ENCODE assay signal across 45 mouse cellular contexts in the genomic region with DNA sequence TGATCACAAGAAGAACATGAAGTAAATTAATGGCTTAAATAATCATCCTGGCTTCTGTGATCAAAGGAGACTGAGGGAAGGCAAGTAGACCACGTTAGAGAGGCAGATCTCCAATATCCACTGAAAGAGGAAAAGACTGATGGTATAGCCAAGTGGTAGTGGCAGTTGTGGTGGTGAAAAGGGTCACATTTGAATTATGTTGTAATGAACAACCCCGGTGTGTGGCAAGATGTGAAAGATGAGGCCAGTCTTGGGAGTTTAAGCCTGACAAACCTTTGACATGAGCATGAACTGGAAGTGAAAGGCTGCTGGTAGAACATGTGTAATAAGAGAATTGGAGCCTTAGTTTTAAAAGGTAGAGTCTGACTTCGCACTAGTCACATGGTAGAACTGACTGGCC. TPM values are rescaled to one million over a fixed set of nuclear protein-coding genes. Genes with fewer than 3 reads are reported as not detected.
"Had no signal": no experiment of that assay in that cellular context is flagged by ENCODE, and none has a peak within 500 bp of the region (broad histone marks: within the 10 kb centered on the region; RNA-seq: fewer than 3 reads in every experiment).

No protein-coding gene starts in this region.

- DNase-seq: heart, postnatal 10 days; heart, postnatal 14 days; heart, postnatal 36 days; heart, postnatal 4 days; kidney, adult 11 months; kidney, adult 18-20 months; kidney, adult 2 months; kidney, adult 8-10 months; kidney, adult 9 months; kidney, postnatal 10 days; kidney, postnatal 14 days; kidney, postnatal 25 days; kidney, postnatal 36 days; kidney, postnatal 4 days; layer of hippocampus, adult 9-11 months; layer of hippocampus, postnatal 36 days had no signal

- ATAC-seq: hindbrain, embryonic 16.5 days; hindbrain, postnatal 0 days; inflammation-experienced regulatory T-cells, adult 6 months; intestine, embryonic 15.5 days; intestine, embryonic 16.5 days; intestine, postnatal 0 days had no signal

RNA-seq across cellular contexts. Expression of a gene that starts 54.4 kb away (rescaled TPM):
- total RNA-seq: heart, postnatal 10 days; heart, postnatal 14 days; heart, postnatal 25 days; heart, postnatal 36 days; heart, postnatal 4 days; hematopoietic stem cell, adult 5-6 weeks; hindbrain, postnatal 0 days; layer of hippocampus, adult 18-20 months; layer of hippocampus, adult 2 months; layer of hippocampus, adult 8-10 months; layer of hippocampus, postnatal 10 days; layer of hippocampus, postnatal 14 days; layer of hippocampus, postnatal 25 days; layer of hippocampus, postnatal 36 days; left cerebral cortex, adult 18-20 months had no signal
- polyA plus RNA-seq: heart, embryonic 10.5 days; heart, embryonic 11.5 days; heart, embryonic 13.5 days; heart, embryonic 14.5 days; heart, embryonic 15.5 days; heart, embryonic 16.5 days; hindbrain, embryonic 10.5 days; hindbrain, embryonic 11.5 days; hindbrain, embryonic 12.5 days; hindbrain, embryonic 14.5 days; inflammation-experienced regulatory T-cells, adult 6 months; intestine, embryonic 14.5 days; intestine, embryonic 15.5 days; intestine, embryonic 16.5 days; kidney, adult 2 months; kidney, embryonic 14.5 days; kidney, embryonic 15.5 days; large intestine, adult 2 months had no signal
